Mouse (Mus musculus) spleen, postnatal 4 days (tissue): Measurements from ENCODE around the gene Baiap2.

Source experiments
- DNase-seq, 2 experiments: peaks; one replicate each; pipeline ENCODE4 v3.0.0; 2022; ENCODE audit warnings: low spot score in 2 of 2

Gene Baiap2

DNA sequence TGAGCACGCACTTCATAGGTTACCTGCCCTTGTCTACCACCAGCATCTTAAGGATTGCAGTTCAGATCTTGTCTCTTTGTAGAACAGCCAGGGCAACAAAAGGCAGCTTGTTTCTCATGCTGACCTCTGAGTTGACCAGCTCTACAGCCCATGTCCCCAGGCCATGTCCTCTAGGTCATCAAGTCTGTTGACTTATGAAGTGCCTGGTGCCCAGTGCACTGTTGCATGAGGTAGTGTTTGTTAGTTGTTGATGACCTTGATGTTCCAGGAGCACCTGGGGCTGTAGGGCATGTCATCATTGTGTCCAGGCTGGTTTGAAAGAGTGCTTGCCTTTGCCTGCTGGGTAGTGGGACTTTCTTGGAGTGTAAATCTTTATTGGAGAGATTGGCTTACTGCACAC lies 4.9 kb downstream of the Baiap2 start:
- DNase-seq: no peak

DNA sequence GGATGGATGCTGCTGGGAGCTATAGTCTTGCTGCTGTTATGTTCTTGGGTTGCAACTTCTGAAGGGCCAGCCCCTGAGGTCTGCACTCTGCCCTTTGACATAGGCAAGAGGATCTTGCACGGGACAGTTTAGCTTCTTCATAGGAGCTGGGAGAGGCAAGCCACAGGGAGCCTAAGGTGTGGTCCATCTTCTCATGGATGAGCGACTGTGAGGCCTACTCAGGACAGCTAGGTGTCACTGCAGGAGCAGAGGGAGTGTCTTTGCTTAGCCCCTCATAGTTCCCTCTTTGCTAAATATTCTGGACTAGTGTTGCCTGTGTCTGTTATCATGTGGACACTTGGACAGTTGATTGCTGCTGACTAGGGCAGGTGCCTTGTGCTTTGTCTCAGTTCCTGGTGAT lies 5.3 kb downstream of the Baiap2 start:
- no peak for DNase-seq

DNA sequence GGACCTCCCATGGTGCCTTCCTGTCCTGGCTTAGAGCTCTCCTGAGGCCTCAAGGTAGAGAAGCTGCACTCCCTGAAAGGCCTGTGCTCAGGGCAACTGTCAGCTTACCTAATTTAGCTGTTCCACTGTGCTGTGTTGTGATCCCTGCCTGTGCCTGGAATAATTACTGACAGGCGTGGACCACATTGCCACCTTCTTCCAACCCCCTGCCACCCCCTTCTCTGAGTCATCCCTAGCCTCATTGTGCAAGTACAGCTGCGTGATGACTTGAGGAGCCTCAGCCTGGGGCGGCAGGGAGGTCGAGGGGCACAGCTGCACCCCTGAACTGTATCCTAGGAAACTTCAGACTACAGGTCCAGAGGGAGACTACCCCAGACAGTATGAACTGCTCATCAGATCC lies 5.7 kb downstream of the Baiap2 start:
- no peak for DNase-seq

DNA sequence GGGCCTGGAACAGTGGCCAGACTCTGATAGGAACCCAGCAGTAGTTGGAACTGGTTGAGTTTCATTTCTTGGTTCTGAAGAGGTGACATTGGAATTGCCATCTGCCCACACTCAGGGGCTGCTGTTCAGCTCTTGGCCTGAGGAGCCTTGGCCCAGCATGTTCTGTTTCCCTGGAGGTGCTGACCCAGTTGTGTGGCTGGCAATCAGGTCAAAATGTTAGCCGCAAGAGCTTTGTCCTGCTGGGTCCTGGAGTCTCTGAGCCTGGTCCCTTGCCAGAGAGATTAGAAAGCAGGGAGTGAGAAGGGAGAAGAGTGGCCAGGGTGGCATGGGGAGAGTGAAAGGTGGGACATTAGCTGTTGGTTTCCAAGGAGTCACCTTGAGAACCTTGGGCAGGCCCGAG lies 6.2 kb downstream of the Baiap2 start:
- no peak for DNase-seq

DNA sequence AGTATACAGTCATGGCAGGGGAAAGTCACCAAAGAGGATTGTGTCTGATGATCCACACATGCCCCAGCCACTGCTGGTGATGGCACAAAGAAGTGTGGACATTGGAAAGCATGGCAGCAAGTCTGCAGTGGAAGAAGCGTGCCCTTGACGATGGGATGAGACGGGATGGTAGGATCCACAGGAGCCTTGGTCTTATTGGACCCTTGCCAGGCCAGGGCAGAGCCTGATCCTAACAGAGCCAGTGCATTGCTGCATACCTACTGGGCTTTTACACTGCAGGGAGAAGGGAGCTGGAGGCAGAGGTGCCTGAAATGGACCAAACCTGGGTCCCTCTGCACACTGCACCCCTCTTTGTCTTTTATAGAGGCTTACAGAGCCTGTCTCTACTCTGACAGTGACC lies 8.0 kb downstream of the Baiap2 start:
- no peak for DNase-seq

DNA sequence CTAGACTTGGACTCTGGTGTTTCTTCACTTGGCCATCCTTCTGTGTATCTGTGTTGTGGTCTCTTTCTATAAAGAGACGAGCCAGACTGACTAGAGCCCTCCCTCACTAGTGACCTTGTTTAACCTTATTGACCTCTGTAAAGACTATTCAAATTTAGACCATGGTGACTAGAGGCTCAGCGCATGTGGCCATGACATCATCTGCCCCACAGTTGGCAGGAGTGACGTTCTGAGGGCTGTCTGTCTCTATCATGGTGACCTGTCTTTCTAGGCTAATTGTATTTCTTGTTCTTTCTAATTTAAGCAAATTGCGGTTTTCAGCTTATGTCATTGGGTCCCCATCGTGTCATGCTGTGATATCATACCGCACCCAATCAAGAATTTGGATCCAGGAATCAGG lies 8.8 kb downstream of the Baiap2 start:
- no peak for DNase-seq

DNA sequence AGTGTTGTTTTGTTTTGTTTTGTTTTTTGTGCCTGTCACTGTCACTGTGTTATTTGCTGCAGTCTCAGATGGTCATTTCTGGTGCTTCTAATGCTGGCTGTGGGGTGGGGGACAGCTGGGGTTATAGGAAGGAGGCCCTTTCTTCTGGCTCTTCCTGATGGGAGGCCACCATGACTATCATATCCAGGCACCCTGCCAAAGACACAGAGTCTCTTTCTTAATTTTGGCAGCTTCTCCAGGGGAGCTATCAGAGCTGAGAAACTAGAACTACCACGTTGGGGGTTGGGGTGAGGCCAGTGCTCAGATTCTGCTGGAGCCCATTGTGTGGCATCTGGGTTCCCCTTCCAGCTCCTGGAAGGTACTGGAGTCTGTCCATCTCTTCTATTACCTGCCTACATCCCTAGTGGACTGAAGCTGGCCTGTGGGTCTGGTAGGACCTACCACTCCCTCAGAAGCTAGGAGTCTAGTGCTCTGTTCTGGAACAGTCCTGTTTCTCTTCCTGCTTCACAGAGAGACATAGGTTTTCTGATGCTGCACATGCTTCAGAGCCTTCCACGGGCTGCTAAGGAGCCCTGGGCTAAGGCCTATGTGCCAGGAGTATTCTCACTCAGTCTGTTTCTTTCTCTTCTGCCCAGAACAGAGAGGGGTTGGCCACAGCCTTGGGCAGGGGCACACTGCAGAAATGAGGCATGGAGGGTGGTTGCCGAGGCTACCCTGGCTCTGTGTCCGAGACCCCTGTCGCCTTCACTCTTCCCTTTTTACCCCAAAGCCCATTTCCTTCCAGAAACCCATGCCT lies 10.1 kb downstream of the Baiap2 start:
- no peak for DNase-seq

DNA sequence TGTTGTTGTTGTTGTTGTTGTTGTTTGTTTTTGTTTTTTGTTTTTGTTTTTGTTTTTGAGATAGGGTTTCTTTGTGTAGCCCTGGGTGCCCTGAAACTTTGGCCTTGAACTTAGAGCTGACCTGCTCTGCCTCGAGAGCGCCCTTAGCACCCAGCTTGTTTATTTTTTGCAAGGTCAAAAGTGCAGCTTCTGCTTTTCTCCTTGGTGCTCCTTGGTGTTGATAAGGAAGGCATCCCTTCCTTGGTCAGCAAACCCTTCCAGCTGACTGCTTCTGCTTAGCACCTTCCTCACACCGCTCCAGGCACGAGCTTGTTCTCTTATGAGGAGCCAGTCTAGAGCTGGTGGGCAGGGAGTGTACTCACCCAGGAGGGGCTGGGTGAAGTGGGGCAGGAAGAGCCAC lies 11.7 kb downstream of the Baiap2 start:
- no peak for DNase-seq

DNA sequence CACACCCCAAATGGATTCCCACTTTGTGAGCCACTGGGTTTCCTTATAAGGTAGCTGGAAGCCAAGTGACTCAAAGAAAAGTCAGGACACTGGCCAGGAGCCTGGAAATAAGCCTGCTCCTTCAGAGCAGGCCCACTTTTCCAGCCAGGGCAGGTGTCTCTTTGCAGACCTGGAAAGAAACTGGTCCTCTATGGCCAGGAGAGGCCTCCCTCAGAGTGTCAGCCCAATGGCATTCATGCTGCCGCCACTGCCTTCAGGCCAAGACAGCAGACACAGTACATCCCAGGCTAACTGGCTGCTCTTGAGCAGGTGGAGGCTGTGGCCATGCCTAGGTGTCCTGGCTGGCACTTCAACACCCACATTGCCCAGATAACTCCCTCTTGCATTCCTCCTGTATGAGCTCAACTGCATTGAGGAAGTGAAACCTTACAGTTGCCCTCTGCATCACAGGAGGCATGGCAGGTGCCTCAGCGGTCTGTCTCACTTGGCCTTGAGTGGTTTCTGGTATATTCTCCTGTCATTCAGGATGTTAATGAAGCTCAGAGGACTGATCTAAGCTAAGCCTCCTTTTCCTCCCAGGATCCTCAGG lies 12.3 kb downstream of the Baiap2 start:
- DNase-seq: no peak

DNA sequence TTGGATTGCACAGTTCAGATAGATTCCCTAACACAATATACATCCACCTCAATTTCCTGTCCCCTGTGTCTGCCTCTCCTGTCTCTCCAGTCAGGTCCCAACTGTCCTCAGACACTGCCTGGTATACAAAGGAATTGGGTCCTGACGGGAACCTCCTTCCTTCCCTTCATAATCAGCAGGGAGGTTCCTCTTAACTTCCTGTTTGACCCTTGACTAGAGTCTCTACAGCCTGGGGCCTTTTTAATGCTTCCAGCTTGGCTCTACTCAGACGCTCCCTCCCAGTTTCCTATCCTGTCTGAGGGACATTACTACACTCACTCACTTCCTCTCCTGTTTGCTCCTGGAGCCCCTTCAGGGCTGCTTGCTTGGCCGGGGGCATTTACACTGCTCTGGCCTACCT lies 12.9 kb downstream of the Baiap2 start:
- DNase-seq: no peak

DNA sequence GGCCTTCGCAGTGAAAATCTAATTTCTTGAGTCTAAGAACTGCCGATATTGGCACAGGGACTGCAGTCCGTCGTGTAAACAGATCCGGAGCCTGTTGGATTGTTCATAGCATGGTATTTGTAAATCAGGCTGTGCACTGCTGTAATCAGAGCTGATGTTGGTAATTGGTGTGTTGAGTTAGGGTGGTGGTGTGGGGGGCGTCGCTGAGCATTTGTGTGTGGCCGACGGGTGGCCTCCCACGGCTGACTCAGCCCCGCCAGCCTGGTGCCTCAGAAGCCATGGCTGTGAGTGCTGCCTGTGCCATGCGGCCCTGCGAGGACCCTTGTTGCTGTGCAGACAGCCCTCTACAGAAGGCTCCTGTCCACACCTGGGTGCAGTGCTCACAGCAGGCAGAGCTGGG lies 14.0 kb downstream of the Baiap2 start:
- no peak for DNase-seq

DNA sequence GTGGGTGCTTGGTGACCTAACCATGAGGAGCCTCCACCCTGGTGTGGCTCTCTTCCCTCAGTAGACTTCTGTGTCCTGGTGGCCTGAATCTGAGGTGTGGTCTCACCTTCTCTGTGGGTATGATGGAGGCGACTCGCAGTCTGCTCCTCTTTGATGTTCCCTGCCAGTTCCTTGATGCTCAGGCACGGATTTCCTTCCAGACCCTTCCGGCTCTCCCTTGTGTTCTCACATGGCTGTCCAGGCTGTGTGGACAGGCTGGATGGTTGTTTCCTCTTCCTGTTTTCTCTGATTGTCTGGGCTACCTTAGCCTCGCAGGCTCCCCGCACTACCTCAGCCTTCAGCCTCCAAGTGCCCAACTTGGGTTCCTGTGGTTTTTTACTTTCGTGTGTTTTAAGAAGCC lies 16.3 kb downstream of the Baiap2 start:
- no peak for DNase-seq

DNA sequence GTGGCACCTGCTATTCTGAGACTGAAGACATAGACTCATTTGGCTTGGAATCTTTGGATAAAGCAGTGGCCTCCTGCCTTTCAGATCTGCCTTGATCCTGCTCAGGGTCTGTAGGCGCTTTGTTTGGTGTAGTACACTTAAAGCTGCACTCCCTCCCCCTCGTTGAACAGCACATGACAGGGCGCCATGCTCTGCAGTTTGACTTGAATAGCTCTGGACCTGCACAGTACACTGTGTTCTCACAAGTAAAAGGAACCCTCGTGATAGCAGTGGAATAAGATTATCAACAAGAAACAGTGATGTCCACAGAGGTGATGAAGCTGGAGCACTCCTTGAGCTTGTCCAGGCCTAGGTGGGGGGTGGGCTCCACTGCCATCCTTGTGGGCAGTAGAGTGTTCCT lies 17.2 kb downstream of the Baiap2 start:
- no peak for DNase-seq

DNA sequence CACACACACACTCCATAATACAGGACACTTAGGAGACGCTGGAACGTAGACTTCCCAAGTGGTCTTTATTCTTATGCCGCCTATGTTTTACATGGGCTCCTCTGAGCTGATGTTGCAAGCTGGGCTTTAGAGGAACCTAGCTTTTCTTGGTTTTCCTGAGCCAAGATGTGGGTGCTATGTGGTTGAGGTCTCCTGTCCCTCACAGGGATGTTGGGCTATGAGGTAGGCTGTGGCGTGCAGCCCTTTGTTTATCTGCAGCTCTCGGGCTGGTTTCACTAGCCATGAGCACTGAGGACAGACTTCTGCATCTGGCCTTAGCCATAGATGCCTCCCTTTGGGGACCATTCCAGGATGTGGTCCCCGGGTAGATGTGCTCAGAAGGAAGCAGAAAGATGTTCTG lies 18.1 kb downstream of the Baiap2 start:
- DNase-seq: no peak

DNA sequence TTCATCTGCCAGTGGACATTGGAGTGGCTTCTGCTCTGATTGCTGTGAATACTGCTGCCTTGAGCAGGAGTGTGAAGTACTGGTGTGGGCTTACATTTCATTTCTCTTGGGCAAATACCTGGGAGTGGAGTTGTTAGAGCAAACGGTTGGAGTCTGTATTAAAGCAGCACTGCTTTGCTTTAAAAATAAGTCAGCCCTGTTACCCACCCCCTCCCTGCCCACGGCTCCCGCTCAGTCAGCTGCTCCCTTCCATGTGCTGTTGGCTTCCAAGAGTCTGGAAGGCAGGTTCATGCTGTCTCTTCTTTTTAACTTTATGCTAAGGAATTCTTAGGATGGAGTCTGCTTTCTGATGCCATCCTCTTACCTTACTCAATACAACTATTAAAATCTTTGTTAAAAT lies 18.9 kb downstream of the Baiap2 start:
- DNase-seq: no peak

DNA sequence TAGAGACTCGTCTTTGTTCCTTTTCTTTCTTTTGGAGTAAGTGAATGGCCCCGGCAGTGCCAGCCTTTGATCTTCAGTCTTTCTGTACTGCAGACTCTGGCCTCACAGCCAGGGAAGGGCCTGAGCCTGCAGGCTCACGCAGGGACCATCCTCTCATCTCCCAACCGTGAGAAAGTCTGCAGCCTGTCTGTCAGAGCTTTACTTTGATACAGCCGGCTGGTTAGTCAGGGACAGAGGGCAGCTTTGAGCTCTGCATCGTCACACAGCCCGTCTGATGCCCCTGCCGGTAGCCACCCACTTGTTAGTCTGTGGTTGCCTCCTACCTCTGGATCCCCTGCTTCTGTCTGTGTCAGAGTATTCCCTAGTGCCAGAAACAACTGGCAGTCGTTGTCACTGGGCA lies 22.5 kb downstream of the Baiap2 start:
- no peak for DNase-seq

DNA sequence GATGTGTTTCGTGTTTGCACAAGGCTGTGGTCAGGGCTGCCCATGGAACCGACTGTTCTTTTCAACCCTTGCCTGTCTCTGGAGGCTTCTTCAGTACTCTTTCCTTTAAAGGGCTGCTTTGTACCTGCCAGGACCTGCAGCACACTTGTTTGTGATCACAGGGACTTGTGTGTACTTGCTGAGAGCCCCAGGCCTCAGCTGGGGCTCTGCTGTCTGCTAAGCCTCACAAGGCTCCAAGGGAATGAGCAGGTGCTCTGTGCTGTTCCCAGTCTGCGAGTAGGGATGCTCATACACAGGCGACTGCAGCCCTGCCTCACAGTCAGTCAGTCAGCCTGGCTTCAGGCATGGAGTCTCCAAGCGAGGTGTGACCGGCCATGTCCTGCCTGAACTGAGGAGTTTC lies 23.7 kb downstream of the Baiap2 start:
- no peak for DNase-seq

DNA sequence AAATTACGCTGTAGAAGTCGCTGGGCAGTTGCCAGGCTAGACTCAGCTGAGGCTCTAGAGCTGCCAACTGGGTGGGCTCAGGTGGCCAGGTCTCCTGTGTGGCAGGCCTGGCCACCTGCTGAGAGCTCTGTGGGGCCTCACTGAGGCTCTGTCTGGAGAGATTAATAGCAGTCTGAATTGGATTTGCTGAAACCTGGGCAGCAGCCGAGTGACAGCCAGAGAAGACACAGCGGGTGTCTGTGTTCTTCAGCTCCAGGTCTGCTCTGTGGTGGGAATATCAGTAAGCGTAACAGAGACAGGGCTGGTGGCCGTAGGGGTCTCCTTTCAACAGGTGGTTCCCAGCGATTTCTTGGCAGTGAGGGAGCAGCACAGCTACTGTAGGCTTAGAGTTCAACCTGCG lies 24.8 kb downstream of the Baiap2 start:
- DNase-seq: no peak

DNA sequence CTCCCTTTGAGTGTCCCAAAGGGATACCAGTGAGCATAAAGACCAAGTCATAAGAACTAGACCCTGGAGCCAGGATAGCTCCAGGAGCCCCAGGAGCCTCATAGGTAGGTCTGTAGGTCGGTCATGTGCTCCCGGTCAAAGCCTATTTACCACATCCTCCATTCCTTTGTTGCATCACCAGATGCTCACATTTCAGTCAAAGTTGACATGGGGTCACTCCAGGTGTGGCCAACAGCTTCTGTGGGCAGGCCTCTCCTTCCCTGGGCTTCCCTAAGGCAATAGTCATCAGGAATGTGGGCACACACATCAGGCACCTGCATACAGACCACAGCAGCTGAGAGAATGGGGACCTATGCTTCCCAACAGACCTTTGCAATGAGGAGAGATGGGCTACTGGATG lies 25.3 kb downstream of the Baiap2 start:
- DNase-seq: no peak

DNA sequence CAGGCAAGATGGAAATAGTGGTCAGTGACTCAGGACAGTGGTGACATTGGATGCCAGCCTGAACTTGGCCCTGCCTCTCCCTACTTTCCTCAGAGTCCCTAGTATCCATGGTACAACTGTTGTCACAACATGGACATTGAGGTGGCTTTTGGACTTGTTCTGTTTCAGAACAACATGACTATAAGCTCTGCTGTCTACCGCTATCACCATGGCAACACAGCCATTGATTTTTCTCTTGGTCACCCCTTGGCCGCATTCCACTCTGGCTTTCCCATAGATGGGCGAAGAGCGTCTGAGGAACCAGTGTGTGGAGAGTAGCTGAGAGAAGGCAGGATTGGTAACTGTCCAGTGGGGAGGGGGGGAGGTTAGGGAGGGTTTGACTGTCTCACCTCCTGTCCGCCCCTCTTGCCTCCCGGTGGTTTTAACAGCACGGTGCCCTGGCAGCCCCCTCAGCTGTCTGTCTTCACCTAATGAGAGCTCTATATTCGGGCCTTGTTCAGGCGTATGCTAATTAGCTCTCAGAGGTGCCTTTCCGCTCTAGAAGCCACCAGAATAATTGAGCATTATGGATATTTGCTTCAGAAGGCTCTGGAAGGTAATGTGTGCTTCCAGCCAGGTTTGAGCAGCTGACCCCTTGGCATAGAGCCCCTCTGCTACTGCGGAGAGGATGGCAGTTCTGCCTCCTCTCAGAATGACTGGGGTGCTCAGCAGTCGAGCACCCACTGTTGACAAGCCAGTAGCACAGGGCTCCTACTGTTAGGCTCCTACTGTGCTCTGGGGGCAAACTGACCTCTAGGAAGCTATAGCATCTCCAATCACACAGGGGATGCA lies 27.7 kb downstream of the Baiap2 start:
- no peak for DNase-seq

DNA sequence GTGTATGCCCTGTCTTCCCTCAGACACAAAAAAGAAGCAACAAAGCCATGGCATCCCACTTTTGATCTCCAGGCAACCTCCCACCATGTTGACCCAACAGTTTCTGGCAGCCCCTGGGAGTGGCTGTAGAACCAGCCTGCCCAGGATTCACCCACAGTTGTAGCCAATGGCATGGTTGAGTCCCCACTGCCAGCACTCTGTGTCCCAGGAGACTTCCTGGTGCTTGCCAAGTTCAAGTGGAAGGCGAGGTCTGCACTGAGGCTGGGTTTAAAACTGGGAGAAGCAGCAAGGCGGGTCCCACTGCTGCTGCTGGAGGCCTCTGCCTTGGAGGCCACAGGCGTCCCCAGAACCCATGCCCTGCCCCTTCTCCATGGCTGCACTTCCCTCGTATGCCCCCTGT lies 31.2 kb downstream of the Baiap2 start:
- no peak for DNase-seq

DNA sequence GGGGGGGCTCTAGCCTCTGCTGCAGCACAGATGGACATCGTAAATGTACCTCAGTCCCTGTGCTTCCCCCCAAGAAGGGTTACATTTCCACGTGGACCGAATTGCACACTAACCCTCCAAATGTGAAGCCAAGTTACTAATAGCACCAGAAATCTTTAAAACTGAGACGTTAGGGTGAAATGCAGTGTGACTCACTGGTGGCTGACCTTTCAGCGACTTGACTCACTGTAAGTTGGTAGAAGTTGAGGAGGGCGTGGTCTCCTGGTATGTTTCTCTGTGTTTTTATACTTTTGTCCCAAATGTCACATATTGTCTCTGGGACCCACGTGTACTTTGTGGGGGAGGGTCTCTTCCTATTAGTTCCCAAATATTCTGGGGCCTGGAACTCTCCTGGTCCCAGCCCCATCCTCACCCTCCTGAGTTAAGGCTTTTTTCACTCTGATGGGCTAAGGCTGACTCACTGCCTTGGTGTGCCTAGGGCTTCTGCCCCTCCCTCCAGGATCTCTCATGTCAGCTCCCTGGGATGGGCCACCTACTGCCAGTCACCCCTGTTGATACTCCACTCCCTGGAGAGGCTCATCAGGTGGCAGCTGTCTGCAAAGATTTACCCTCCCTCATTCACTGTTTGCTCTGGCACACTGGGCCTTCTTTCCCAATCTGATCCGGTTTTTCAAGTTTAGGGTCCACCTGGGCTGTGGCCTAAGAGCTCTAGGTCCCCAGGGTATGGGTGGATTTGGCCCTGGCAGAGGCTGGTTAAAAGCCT lies 33.4 kb downstream of the Baiap2 start:
- DNase-seq: peak in 1 of 2 experiments; percentile 55
